Mouse (Mus musculus) thymus, postnatal 25 days (tissue): ENCODE measurements around the gene Lpp.

ENCODE experiments used
- DNase-seq: peaks from one replicate; pipeline ENCODE4 v3.0.0; 2022

Gene Lpp

GRCm38 (mm10) chr16:25024591-25024990, 631.3 kb downstream of the Lpp start:
- no peak for DNase-seq

DNA sequence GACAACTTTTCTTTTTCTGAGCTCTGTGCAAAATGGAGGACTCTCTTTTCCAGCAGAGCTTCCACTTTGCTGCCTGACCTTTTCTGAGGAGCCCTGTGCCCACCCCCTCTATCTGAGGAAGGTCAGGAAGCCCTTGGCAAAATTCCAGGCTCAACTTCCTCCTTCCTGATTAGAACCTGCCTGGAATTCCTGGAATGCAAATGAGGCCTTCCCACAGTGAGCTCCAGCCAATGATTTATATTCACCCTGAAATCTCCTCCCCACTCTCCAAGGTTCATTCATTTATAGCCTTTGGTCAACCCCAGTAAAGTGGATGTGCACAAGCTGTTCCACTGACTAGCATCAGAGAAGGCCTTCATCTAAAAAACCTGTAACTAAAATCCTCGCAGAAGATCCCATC, 632.9 kb downstream of the Lpp start:
- DNase-seq, result no peak

DNA sequence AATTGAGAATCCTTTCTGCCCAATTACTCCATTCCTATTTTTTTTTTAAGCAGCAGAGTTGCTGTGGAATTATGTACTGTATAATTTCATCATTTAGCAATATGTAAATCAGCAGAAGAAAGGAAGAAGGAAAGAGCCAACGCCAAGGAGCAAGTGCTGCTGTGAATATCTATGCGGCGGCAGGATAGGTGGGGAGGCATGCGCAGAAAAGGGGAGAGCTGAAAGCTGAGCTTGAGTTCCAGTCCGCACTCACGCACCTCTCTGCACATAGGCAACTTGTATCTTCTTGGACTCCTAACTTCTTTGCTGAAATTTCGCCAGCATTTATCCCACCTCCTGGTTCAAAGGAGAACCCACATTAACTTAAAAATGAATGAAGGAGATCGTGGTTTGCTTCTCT, 636.2 kb downstream of the Lpp start:
- DNase-seq, result no peak

- DNase-seq, result no peak
Observed at GRCm38 (mm10) chr16:25037361-25037760, 644.1 kb downstream of the Lpp start.

DNA sequence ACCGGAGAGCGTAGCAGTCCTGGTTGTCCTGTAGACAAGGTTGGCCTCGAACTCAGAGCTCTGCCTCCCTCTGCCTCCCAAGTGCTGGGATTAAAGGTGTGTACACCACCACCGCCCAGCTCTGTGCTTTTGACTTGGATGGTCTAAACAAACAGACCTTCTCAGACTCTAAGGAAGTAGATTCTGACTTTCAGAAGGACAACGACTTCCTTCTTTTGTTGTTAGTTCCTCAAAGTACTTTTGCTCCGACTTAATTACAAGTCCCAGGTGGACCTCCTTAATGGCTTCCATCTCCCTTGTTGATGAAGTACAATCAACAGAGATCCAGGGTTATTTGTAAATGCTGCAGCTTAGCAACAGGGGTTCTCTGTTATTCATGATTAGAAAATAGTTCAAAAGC, 645.2 kb downstream of the Lpp start:
- no peak for DNase-seq

DNA sequence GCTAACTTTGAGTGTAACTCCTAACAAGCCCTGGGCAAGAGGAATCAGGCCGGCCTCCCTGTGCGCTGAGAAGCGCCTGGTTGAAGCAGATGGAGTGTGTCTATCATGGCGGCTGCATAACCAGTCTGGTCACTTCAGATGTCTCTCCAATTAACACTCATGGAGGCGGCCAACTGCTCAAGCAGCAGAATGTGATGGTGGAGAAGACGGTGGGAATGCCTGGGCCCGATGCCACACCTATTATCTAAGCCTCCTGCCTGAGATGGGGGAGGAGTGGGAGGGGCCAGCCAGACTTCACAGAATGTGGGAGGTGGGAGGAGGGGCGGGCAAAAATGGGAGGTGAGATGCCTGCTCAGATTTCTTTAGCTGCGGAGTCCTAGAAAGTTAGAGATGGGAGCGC, 646.6 kb downstream of the Lpp start:
- DNase-seq, result no peak

GRCm38 (mm10) chr16:25041165-25041564, 647.9 kb downstream of the Lpp start:
- DNase-seq, result no peak

DNA sequence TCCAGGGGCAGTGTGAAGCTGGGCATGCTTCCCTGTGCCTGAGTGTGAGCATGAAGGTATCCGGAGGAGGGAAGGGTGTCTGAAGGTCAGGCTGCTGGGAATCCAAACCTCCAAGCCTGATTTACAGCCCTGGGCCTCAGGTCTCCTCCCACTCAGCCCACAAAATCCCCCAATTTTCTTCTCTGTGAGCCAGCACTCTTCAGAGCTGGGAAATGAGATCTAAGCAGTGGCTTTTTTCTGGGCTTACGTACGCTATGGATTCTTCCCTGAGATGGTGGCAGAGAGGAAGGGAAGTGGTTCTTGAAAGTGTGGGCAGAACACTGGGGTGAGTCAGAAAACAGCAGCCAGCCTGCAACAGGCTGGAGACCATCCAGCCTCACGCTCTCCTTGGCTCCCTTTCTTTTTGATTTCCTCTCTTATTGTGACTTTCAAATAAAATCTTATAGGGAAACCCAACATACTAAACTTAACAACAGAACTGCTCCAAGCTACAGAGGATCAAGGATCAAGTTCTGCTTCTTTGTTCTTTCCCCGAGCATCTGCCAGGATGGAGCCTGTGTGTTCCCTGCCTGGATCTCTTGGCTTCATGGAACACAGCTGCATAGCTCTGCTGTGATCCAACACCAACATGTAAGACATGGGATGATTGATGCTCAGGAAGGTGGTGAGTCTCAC, 648.7 kb downstream of the Lpp start:
- DNase-seq, result no peak
